Mouse (Mus musculus): Measurements from ENCODE around the gene Slc41a2.
A peak's percentile ranks its signal among the peaks of the same experiment; 100 is the strongest.

DNA sequence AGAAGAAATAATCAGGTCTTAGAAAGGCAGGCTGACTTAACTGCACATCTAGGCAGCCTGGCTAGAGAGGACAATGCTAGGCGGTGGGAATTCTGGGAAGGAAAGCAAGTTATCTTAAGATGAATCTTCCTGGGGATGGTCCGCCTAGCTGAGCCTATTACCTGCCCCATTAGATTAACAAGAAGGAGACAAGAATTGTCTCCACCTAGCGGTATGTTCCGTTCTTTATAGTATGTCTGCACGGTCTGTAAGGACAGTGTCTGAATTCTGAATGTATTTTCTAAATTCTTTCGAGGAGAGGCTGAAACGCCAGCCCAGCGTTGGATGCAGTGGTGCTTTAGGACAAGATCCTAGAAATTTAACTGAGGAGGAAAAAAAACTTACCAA is 16.6 kb upstream of the Slc41a2 start:
- TF ChIP-seq CTCF (IDR thresholded peaks at IDR 0.05; ENCODE audit: low read depth) (peak; percentile 46), EP300 (IDR thresholded peaks at IDR 0.05; ENCODE audit: low read depth) (no peak)

Measured in liver, postnatal 0 days (tissue).